Mouse (Mus musculus) intestine, postnatal 0 days (tissue): ENCODE results near the gene Pdcd1lg2. TPM values are rescaled to one million over a fixed set of nuclear protein-coding genes. Genes with fewer than 3 reads are reported as not detected.
A peak's percentile ranks its signal among the peaks of the same experiment; 100 is the strongest.
"Not testable (repeated sequence)": the region's sequence is repeated elsewhere in the genome, so short reads cannot be mapped to it uniquely, and the experiment has no call there.

Experiments
- ATAC-seq: fragments of 200-750 bp; cut with Nextera tagmentation; 2 replicates; pipeline ENCODE4 v1.8.0; 2017; ENCODE audit warnings: mild to moderate bottlenecking, moderate TSS enrichment, moderate library complexity
- H3K27ac ChIP-seq: fragments of 300-500 bp; sonication (generic); 2 replicates; pipeline ENCODE4 v1.5.1; 2014; ENCODE audit warnings: mild to moderate bottlenecking, low read depth, low read length, moderate library complexity
- H3K27me3 ChIP-seq: fragments of 300-500 bp; sonication (generic); replicated peaks from 2 replicates; pipeline ENCODE4 v1.6.1; 2014; ENCODE audit warnings: low read length, mixed read lengths; ENCODE audit not compliant: control insufficient read depth, insufficient read depth
- H3K36me3 ChIP-seq: fragments of 300-500 bp; sonication (generic); 2 replicates; pipeline ENCODE4 v1.6.1; 2014; ENCODE audit warnings: mild to moderate bottlenecking, moderate library complexity; ENCODE audit not compliant: control insufficient read depth, insufficient read depth
- H3K4me1 ChIP-seq: fragments of 300-500 bp; sonication (generic); replicated peaks from 2 replicates; pipeline ENCODE4 v1.6.1; 2014; ENCODE audit warnings: antibody characterized with exemption, low read length, mixed read lengths; ENCODE audit not compliant: control insufficient read depth, insufficient read depth
- H3K4me2 ChIP-seq: fragments of 300-500 bp; sonication (generic); replicated peaks from 2 replicates; pipeline ENCODE4 v1.6.1; 2014; ENCODE audit warnings: low read depth, mild to moderate bottlenecking, moderate library complexity
- H3K4me3 ChIP-seq: fragments of 300-500 bp; sonication (generic); 2 replicates; pipeline ENCODE4 v1.5.1; 2014; ENCODE audit warnings: low read depth, low read length
- H3K9ac ChIP-seq: fragments of 300-500 bp; sonication (generic); 2 replicates; pipeline ENCODE4 v1.6.1; 2014; ENCODE audit warnings: mild to moderate bottlenecking, low read depth, low read length
- H3K9me3 ChIP-seq: fragments of 300-500 bp; sonication (generic); 2 replicates; pipeline ENCODE4 v1.6.1; 2016; ENCODE audit warnings: mixed run types; ENCODE audit not compliant: control insufficient read depth
- CTCF ChIP-seq: sonication (generic); IDR thresholded peaks from 2 replicates; pipeline ENCODE4 v1.5.1; 2016; ENCODE audit warnings: low read depth, mild to moderate bottlenecking, control low read depth, antibody characterized with exemption, moderate library complexity
- WGBS: fragments of 180-500 bp; shearing (Covaris S2); extraction: QIAGEN DNeasy Blood & Tissue Kit; methylation state at CpG from one replicate; pipeline ENCODE4 v1.1.7; 2014; 5-methylcytosine and 5-hydroxymethylcytosine counted together
- polyA plus RNA-seq: library from polyadenylated mRNA; unstranded; fragments of >200 nt; fragmentation: Nextera tagmentation; extraction: Ambion mirVana; gene quantifications from 2 replicates; pipeline ENCODE4 v1.2.1, GENCODE M21; 2015

Gene Pdcd1lg2
- polyA plus RNA-seq, 1 experiment from 2014 or later: not detected

DNA sequence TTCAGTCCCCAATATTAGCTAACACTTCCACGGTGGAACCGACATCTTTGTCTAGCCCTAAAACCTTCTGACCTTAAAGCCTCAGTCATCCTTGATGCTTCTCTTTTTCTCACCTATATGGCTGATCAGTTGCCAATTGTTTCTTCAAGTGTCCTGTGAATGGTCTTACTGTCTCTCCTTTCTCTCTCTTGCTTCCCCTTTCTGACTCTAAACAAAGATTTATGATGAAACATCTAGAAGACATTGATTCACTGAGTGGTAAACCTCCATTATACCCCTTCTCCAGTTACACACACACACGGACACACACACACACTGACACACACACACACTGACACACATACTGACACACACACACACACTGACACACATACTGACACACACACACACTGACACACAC, 3.8 kb downstream of the Pdcd1lg2 start:
- no peak for TF ChIP-seq CTCF
- H3K36me3 ChIP-seq: no peaks in the 10 kb centered on the region
- no peak overlapping the region for H3K27ac ChIP-seq
- no peak overlapping the region for H3K9ac ChIP-seq
- no peaks in the 10 kb centered on the region for H3K9me3 ChIP-seq
- ATAC-seq: no peak
- H3K4me3 ChIP-seq: no peak overlapping the region
- H3K27me3 ChIP-seq: no peaks in the 10 kb centered on the region
- 90% methylated on average over 3 of the region's 3 CpGs for WGBS
- no peaks in the 10 kb centered on the region; the same call in 1 of the 2 replicates for H3K4me1 ChIP-seq
- H3K4me2 ChIP-seq: no peak overlapping the region

GRCm38 (mm10) chr19:29414917-29415316, 4.2 kb downstream of the Pdcd1lg2 start:
- H3K4me3 ChIP-seq, H3K4me2 ChIP-seq, H3K36me3 ChIP-seq, H3K9ac ChIP-seq, H3K27ac ChIP-seq, H3K4me1 ChIP-seq, H3K27me3 ChIP-seq, ATAC-seq, H3K9me3 ChIP-seq: not testable (repeated sequence)

DNA sequence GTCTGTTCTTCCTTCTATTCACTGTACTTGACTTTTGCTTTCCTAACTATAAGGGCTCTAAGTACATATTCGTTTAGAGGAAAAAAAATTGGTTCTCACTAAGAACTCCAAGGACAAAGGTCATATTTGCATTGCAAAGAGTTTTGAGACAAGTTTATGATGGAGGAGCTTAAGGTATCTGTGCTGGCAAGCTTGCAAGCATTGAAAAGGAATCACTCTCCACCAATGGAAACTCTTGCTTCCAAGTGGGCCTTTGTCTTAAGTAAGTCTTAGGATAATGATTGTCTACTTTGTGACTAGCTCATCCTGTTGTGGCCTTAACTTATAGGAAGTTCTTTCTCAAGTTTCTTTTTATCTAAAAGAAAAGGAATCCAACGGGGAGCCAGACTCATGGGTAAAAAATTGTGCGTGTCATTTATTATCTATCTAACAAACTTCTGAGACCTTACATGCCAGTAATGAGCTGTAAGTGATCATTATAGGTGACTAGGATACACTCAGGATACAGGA, 5.7 kb downstream of the Pdcd1lg2 start:
- no peak overlapping the region for H3K4me3 ChIP-seq
- H3K4me1 ChIP-seq: no peaks in the 10 kb centered on the region; the same call in 1 of the 2 replicates
- no peak overlapping the region for H3K9ac ChIP-seq
- H3K27me3 ChIP-seq: no peaks in the 10 kb centered on the region
- ATAC-seq: peak; percentile 43; the same call in 1 of the 2 replicates
- 22% methylated on average over 3 of the region's 3 CpGs for WGBS
- no peak overlapping the region for H3K27ac ChIP-seq
- no peak overlapping the region for H3K4me2 ChIP-seq
- no peak for TF ChIP-seq CTCF
- no peaks in the 10 kb centered on the region for H3K36me3 ChIP-seq
- no peaks in the 10 kb centered on the region for H3K9me3 ChIP-seq

DNA sequence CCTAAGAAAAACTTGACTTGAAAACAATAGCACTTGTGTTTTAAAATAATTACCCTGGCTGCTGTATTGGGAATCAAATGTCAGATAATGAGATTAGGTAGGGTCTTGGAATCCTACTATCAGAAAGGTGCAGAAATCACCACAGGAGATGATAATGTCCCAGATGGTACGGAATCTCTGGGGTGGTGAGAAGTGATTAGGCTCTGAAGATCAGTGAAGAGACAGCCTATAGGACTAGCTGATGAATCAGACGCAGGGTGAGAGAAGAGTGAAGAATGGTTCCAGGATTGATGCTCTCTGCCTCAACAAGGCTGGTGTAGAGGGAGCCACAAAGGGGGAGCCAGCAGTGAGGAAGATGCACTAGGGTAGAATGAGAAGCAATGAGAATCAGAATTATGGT, 6.5 kb downstream of the Pdcd1lg2 start:
- WGBS: 79% methylated on average over 2 of the region's 2 CpGs
- Histone ChIP-seq H3K4me3 (no peak overlapping the region), H3K9ac (no peak overlapping the region), H3K36me3 (no peaks in the 10 kb centered on the region), H3K4me1 (no peaks in the 10 kb centered on the region; the same call in 1 of the 2 replicates), H3K27ac (no peak overlapping the region), H3K27me3 (no peaks in the 10 kb centered on the region), H3K4me2 (no peak overlapping the region), H3K9me3 (no peaks in the 10 kb centered on the region)
- no peak for ATAC-seq
- TF ChIP-seq CTCF: no peak

- Histone ChIP-seq H3K4me1 (no peaks in the 10 kb centered on the region; the same call in 1 of the 2 replicates), H3K9ac (no peak overlapping the region), H3K4me2 (no peak overlapping the region), H3K9me3 (no peaks in the 10 kb centered on the region), H3K36me3 (no peaks in the 10 kb centered on the region), H3K27ac (no peak overlapping the region), H3K27me3 (no peaks in the 10 kb centered on the region), H3K4me3 (no peak overlapping the region)
- no peak for ATAC-seq
- peak; percentile 8; the same call in 1 of the 2 replicates for TF ChIP-seq CTCF
- 63% methylated on average over 2 of the region's 2 CpGs for WGBS
Observed at GRCm38 (mm10) chr19:29417894-29418293, 7.2 kb downstream of the Pdcd1lg2 start.

DNA sequence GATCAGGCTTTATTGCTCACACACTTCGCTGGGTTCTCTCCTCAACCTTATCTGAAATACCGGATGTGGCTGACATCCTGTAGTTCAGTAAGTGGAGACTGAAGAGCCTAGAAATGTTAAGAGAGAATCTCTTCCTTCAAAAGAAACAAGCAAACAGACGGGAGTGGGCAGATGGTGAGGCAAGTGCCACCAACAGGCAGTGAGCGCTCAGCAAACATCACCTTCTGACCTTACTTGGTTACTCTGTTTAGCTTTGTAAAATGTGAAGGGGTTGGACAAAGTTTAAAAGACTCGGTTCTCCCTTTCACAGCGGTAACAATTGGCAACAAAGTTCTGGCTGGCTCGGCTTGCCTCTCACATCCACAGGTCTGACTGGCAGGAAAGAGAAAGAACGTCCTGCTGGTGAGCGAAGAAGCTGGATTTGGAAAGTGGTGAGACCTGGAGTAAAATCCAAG, 8.0 kb downstream of the Pdcd1lg2 start:
- H3K4me2 ChIP-seq: no peak overlapping the region
- 27% methylated on average over 9 of the region's 9 CpGs for WGBS

DNA sequence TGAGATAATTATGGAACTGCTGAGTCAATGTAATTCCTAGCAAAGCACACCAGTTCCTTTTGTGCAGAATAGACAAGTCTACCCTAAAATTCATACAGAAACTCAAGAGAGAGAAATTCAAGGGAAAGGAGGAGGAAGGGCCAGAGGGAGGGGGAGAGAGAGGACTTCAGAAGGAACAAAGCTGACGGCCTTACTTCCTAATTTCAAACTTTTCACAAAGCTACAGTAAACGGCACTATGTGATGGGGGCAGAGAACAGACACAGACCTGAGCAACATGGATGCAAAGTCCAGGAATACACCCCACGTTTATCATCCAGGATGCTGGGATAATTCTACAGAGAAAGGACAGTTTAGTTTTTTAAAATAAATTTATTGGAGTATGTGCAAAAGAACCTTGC, 8.8 kb downstream of the Pdcd1lg2 start:
- Histone ChIP-seq H3K4me1 (no peaks in the 10 kb centered on the region; the same call in 1 of the 2 replicates), H3K9me3 (no peaks in the 10 kb centered on the region), H3K4me2 (no peak overlapping the region), H3K27ac (no peak overlapping the region), H3K27me3 (no peaks in the 10 kb centered on the region), H3K4me3 (no peak overlapping the region), H3K36me3 (no peaks in the 10 kb centered on the region), H3K9ac (no peak overlapping the region)
- no peak for TF ChIP-seq CTCF
- WGBS: 40% methylated on average over 3 of the region's 3 CpGs
- no peak for ATAC-seq

More for the DNA sequence above, 8.0 kb downstream of the Pdcd1lg2 start:
- H3K27me3 ChIP-seq: no peaks in the 10 kb centered on the region
- no peaks in the 10 kb centered on the region for H3K36me3 ChIP-seq
- no peak overlapping the region for H3K4me3 ChIP-seq
- H3K9ac ChIP-seq: no peak overlapping the region
- no peak overlapping the region for H3K27ac ChIP-seq
- H3K9me3 ChIP-seq: no peaks in the 10 kb centered on the region
- ATAC-seq: no peak
- H3K4me1 ChIP-seq: no peaks in the 10 kb centered on the region; the same call in 1 of the 2 replicates
- TF ChIP-seq CTCF: no peak
